Mouse (Mus musculus): ENCODE measurements around the gene Slc24a1. TPM values are rescaled to one million over a fixed set of nuclear protein-coding genes. Genes with fewer than 3 reads are reported as not detected.

Slc24a1 gene
- polyA plus RNA-seq, 1 experiment: not detected

- peaks cover 2% of the 10 kb centered on the region; the same call in 1 of the 2 replicates for H3K4me1 ChIP-seq (ENCODE audit: control insufficient read depth, insufficient read depth, low read length)
- no peak overlapping the region for H3K4me3 ChIP-seq (ENCODE audit: insufficient read depth, low read length)
- H3K27ac ChIP-seq (ENCODE audit: insufficient read depth, low read length): no peak overlapping the region
- no peak for TF ChIP-seq CTCF (IDR thresholded peaks at IDR 0.05; ENCODE audit: borderline replicate concordance, insufficient read depth, low read length)
- TF ChIP-seq POLR2A (IDR thresholded peaks at IDR 0.05; ENCODE audit: low read depth, low read length): no peak
Measured at GRCm38 (mm10) chr9:64939281-64939680, 12.1 kb downstream of the Slc24a1 start.

GRCm38 (mm10) chr9:64938535-64938934 lies 12.9 kb downstream of the Slc24a1 start:
- TF ChIP-seq CTCF (IDR thresholded peaks at IDR 0.05; ENCODE audit: borderline replicate concordance, insufficient read depth, low read length) (no peak), POLR2A (IDR thresholded peaks at IDR 0.05; ENCODE audit: low read depth, low read length) (no peak)
- H3K27ac ChIP-seq (ENCODE audit: insufficient read depth, low read length): no peak overlapping the region
- no peak overlapping the region for H3K4me3 ChIP-seq (ENCODE audit: insufficient read depth, low read length)
- H3K4me1 ChIP-seq (ENCODE audit: control insufficient read depth, insufficient read depth, low read length): peaks cover 2% of the 10 kb centered on the region; the same call in 1 of the 2 replicates

DNA sequence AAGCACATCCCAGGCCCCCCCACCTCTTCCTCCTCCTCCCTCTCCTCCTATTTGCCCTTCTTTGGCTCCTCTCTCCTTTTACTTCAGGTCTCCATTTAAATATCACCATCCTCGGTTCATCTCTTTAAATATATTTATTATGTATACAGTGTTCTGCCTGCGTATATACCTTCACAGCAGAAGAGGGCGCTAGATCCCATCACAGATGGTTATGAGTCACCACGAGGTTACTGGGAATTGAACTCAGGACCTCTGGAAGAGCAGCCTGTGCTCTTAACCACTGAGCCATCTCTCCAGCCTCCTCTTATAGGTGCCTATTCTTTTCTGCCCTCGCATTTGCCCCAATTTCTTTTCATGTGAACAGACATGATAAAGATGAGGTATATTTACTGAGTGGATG lies 13.9 kb downstream of the Slc24a1 start:
- no peak overlapping the region for H3K27ac ChIP-seq (ENCODE audit: insufficient read depth, low read length)
- H3K4me1 ChIP-seq (ENCODE audit: control insufficient read depth, insufficient read depth, low read length): peaks cover 2% of the 10 kb centered on the region; the same call in 1 of the 2 replicates
- no peak overlapping the region for H3K4me3 ChIP-seq (ENCODE audit: insufficient read depth, low read length)
- no peak for TF ChIP-seq POLR2A (IDR thresholded peaks at IDR 0.05; ENCODE audit: low read depth, low read length)
- no peak for TF ChIP-seq CTCF (IDR thresholded peaks at IDR 0.05; ENCODE audit: borderline replicate concordance, insufficient read depth, low read length)

DNA sequence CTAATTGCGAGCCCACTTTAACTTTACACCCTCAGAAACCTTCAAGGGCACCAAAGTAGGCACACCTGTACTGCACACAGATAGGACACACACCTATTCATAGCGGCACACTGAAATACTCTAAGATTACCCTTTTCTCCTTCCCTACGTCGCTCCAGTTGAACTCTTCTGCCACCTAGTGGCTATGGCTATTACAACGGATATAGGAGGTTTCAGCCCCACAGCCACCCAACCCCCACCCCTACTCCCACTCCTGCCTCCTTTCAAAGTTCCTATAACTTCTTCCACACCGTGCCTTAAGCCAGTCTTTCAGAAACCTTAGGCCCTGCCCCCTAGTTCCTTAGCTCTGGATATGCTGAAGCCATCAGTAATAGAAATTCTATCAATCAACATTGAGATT lies 14.9 kb downstream of the Slc24a1 start:
- no peak overlapping the region for H3K27ac ChIP-seq (ENCODE audit: insufficient read depth, low read length)

DNA sequence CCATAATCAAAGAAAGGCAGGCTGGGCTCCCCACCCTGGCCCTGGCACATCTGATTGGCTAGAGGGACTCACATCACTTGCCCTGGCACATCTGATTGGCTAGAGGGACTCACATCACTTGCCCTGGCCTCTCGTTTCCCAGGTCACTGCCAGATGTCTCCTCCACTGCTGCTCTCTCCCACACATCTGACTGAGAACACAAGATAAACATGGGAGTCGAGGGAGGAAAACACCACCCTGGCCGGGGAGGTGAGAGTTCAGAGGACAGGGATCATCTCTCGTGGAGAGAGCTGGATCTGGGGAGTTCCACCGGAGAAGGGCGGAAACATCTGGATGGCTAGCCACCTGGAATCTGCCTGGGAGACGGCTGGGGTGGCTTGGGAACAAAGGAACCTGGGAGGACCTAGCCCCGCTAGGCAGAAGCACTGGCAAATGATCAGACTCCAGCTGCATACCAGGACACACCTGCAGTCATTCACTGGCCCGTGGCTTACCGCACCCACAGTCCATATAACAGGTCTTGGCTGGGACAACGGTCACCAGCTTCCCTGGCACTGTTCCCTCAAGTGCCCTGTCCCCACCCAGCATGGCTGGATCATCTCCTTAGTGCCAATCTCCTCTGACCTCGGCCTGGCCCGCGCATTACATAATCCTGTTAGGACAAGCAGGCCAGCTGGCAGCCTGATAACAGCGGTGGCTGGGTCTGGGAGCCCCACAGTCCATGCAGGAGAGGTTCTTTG lies 17.2 kb downstream of the Slc24a1 start:
- Histone ChIP-seq H3K27ac (ENCODE audit: insufficient read depth, low read length) (no peak overlapping the region), H3K4me3 (ENCODE audit: insufficient read depth, low read length) (no peak overlapping the region), H3K4me1 (ENCODE audit: control insufficient read depth, insufficient read depth, low read length) (no peaks in the 10 kb centered on the region)
- TF ChIP-seq CTCF (IDR thresholded peaks at IDR 0.05; ENCODE audit: borderline replicate concordance, insufficient read depth, low read length) (no peak), POLR2A (IDR thresholded peaks at IDR 0.05; ENCODE audit: low read depth, low read length) (no peak)

More for the DNA sequence above, 14.9 kb downstream of the Slc24a1 start:
- Histone ChIP-seq H3K4me1 (ENCODE audit: control insufficient read depth, insufficient read depth, low read length) (peaks cover 2% of the 10 kb centered on the region; the same call in 1 of the 2 replicates), H3K4me3 (ENCODE audit: insufficient read depth, low read length) (no peak overlapping the region)
- no peak for TF ChIP-seq CTCF (IDR thresholded peaks at IDR 0.05; ENCODE audit: borderline replicate concordance, insufficient read depth, low read length)
- TF ChIP-seq POLR2A (IDR thresholded peaks at IDR 0.05; ENCODE audit: low read depth, low read length): no peak

- no peak overlapping the region for H3K4me3 ChIP-seq (ENCODE audit: insufficient read depth, low read length)
- H3K4me1 ChIP-seq (ENCODE audit: control insufficient read depth, insufficient read depth, low read length): peaks cover under 1% of the 10 kb centered on the region; the same call in 1 of the 2 replicates
- TF ChIP-seq CTCF (IDR thresholded peaks at IDR 0.05; ENCODE audit: borderline replicate concordance, insufficient read depth, low read length): no peak
- no peak for TF ChIP-seq POLR2A (IDR thresholded peaks at IDR 0.05; ENCODE audit: low read depth, low read length)
- H3K27ac ChIP-seq (ENCODE audit: insufficient read depth, low read length): no peak overlapping the region
Measured at GRCm38 (mm10) chr9:64931751-64932610, 19.4 kb downstream of the Slc24a1 start.

DNA sequence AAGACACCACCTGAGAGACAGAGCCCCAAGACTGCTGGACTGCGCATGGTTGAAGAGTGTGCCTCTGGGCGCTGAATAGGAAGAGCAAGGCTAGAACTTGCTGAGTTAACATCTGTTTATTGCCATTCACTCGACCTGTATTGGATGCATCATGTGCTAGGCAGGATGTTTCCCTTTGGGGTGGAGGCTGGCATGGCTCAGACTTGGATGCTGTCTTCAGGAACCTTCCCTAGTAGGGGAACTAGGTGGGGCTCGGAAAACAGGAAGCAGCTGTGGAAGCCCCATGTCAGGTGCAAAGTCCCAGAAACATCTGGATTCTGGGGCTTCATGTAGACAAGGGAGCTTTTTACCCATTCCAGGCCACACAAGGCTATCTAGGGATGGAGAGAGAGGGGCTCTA lies 21.2 kb downstream of the Slc24a1 start:
- peaks cover 9% of the 10 kb centered on the region for H3K4me1 ChIP-seq (ENCODE audit: control insufficient read depth, insufficient read depth, low read length)
- no peak overlapping the region for H3K4me3 ChIP-seq (ENCODE audit: insufficient read depth, low read length)
- no peak overlapping the region for H3K27ac ChIP-seq (ENCODE audit: insufficient read depth, low read length)
- TF ChIP-seq POLR2A (IDR thresholded peaks at IDR 0.05; ENCODE audit: low read depth, low read length): no peak
- TF ChIP-seq CTCF (IDR thresholded peaks at IDR 0.05; ENCODE audit: borderline replicate concordance, insufficient read depth, low read length): no peak

GRCm38 (mm10) chr9:64926201-64926991 lies 25.0 kb downstream of the Slc24a1 start:
- no peak overlapping the region; the same call in 1 of the 2 replicates for H3K27ac ChIP-seq (ENCODE audit: insufficient read depth, low read length)
- no peak overlapping the region for H3K4me3 ChIP-seq (ENCODE audit: insufficient read depth, low read length)
- TF ChIP-seq CTCF (IDR thresholded peaks at IDR 0.05; ENCODE audit: borderline replicate concordance, insufficient read depth, low read length) (no peak), POLR2A (IDR thresholded peaks at IDR 0.05; ENCODE audit: low read depth, low read length) (no peak)

GRCm38 (mm10) chr9:64925771-64926170 lies 25.6 kb downstream of the Slc24a1 start:
- no peak overlapping the region for H3K27ac ChIP-seq (ENCODE audit: insufficient read depth, low read length)
- TF ChIP-seq CTCF (IDR thresholded peaks at IDR 0.05; ENCODE audit: borderline replicate concordance, insufficient read depth, low read length) (no peak), POLR2A (IDR thresholded peaks at IDR 0.05; ENCODE audit: low read depth, low read length) (no peak)
- H3K4me1 ChIP-seq (ENCODE audit: control insufficient read depth, insufficient read depth, low read length): peaks cover 9% of the 10 kb centered on the region
- no peak overlapping the region for H3K4me3 ChIP-seq (ENCODE audit: insufficient read depth, low read length)

More at GRCm38 (mm10) chr9:64926201-64926991, 25.0 kb downstream of the Slc24a1 start:
- peaks cover 9% of the 10 kb centered on the region for H3K4me1 ChIP-seq (ENCODE audit: control insufficient read depth, insufficient read depth, low read length)

Measured in embryonic fibroblast, embryonic 13.5 days (primary cell).